Mouse (Mus musculus): ENCODE measurements at regions not wholly inside any gene's neighbourhood (a gene's known extent, or its start where the extent isn't known, plus 50 kb on each side); places are given as distances from the start of the nearest gene placed in this dataset.

DNA sequence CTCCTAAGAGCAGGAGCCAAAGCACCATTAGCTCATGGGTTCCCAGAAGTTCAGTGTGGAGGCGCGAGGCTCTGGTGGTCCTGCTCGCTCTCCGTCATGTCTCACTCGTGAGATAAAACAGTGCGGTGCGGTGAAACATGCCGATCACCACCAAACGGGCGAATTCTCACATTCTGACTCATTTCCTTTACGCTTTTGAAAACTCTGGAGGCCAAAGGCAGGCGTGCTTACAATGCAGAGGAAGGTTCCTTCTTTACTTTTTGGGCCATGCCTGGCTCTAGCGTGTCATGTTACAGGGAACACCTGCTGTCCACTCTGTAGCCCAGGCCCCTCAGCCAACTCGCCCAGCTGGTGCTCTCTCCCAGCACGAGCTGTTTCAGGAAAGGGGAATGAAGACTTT, 225.4 kb downstream of the Icos start:
- DNase-seq (ENCODE audit: low read depth, low spot score): no peak
- Histone ChIP-seq H3K36me3 (ENCODE audit: control insufficient read depth, insufficient read depth, low read length, poor library complexity, severe bottlenecking) (no peaks in the 10 kb centered on the region), H3K9me3 (ENCODE audit: control insufficient read depth, insufficient read depth, low read depth, low read length) (no peaks in the 10 kb centered on the region), H3K9ac (ENCODE audit: insufficient read depth, low read depth, low read length, poor library complexity, severe bottlenecking) (no peak overlapping the region), H3K27ac (ENCODE audit: insufficient read depth, low read depth, low read length, poor library complexity, severe bottlenecking) (no peak overlapping the region), H3K4me1 (ENCODE audit: control insufficient read depth in 2 of 2, insufficient read depth in 2 of 2, low read length in 2 of 2, poor library complexity in 1 of 2) (no peaks in the 10 kb centered on the region), H3K4me3 (ENCODE audit: insufficient read depth in 1 of 2, low read depth in 1 of 2, low read length in 2 of 2, poor library complexity in 1 of 2, severe bottlenecking in 1 of 2) (no peak overlapping the region)
- in situ Hi-C loops (cut with MboI; ENCODE audit: low sequenced_read_pairs in 2 of 2, unreplicated experiment in 2 of 2): no loop called here
- no peak for TF ChIP-seq MAFK (IDR thresholded peaks at IDR 0.05; ENCODE audit: insufficient read depth, low read depth, low read length)
- TF ChIP-seq ZC3H11A (IDR thresholded peaks at IDR 0.05; ENCODE audit: borderline replicate concordance, low read depth, low read length): no peak
- no peak for TF ChIP-seq HCFC1 (IDR thresholded peaks at IDR 0.05; ENCODE audit: borderline replicate concordance, insufficient read depth, low read length)
- no peak for TF ChIP-seq ZNF384 (IDR thresholded peaks at IDR 0.05; ENCODE audit: low read depth, low read length)
- TF ChIP-seq CHD2 (IDR thresholded peaks at IDR 0.05; ENCODE audit: low read depth, low read length): no peak

DNA sequence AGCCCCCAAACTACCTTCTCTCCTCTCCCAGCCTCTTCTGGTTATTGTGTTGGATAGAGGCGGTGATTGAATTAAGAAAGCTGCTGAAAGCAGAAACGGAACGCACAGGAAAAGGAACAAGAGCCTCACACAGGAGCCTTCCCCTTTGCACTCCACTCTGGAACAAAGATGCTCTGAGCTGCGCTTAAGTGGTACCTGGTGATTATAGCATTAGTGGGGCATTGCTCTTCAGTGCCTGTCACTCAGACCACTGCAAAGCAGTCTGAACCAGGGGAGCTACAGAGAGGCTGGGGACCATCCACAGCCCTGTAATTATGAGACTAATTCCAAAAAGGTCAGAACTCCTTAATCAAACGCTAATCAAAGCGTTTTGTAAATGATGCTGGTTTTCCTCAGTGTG, 225.9 kb downstream of the Icos start:
- Histone ChIP-seq H3K4me3 (ENCODE audit: insufficient read depth in 1 of 2, low read depth in 1 of 2, low read length in 2 of 2, poor library complexity in 1 of 2, severe bottlenecking in 1 of 2) (no peak overlapping the region), H3K36me3 (ENCODE audit: control insufficient read depth, insufficient read depth, low read length, poor library complexity, severe bottlenecking) (no peaks in the 10 kb centered on the region), H3K27ac (ENCODE audit: insufficient read depth, low read depth, low read length, poor library complexity, severe bottlenecking) (no peak overlapping the region), H3K4me1 (ENCODE audit: control insufficient read depth in 2 of 2, insufficient read depth in 2 of 2, low read length in 2 of 2, poor library complexity in 1 of 2) (no peaks in the 10 kb centered on the region), H3K9me3 (ENCODE audit: control insufficient read depth, insufficient read depth, low read depth, low read length) (no peaks in the 10 kb centered on the region), H3K9ac (ENCODE audit: insufficient read depth, low read depth, low read length, poor library complexity, severe bottlenecking) (no peak overlapping the region)
- no peak for TF ChIP-seq ZNF384 (IDR thresholded peaks at IDR 0.05; ENCODE audit: low read depth, low read length)
- TF ChIP-seq MAFK (IDR thresholded peaks at IDR 0.05; ENCODE audit: insufficient read depth, low read depth, low read length): no peak
- no peak for TF ChIP-seq CHD2 (IDR thresholded peaks at IDR 0.05; ENCODE audit: low read depth, low read length)
- TF ChIP-seq ZC3H11A (IDR thresholded peaks at IDR 0.05; ENCODE audit: borderline replicate concordance, low read depth, low read length): no peak
- no peak for TF ChIP-seq HCFC1 (IDR thresholded peaks at IDR 0.05; ENCODE audit: borderline replicate concordance, insufficient read depth, low read length)
- DNase-seq (ENCODE audit: low read depth, low spot score): no peak
- in situ Hi-C loops (cut with MboI; ENCODE audit: low sequenced_read_pairs in 2 of 2, unreplicated experiment in 2 of 2): no loop called here

DNA sequence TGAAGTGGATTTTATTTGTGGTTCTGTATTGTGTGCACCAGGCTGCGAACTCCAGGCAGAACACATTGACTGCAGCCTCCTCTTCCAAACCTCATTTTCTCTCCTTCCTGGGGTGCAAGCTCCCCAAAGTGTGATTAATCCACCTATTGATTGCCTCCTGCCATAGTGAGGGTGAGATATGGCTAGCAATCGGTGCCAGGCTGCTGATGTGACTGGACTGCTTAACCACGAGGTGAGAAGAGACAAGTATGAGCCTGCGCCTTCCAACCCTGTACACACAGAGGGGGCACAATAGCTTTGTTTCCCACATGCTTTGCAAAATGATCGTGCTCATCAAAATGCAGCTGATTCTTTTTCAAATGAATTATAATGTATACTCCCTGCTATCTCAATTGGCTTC, 227.4 kb downstream of the Icos start:
- no peaks in the 10 kb centered on the region for H3K4me1 ChIP-seq (ENCODE audit: control insufficient read depth in 2 of 2, insufficient read depth in 2 of 2, low read length in 2 of 2, poor library complexity in 1 of 2)
- H3K9me3 ChIP-seq (ENCODE audit: control insufficient read depth, insufficient read depth, low read depth, low read length): no peaks in the 10 kb centered on the region
- in situ Hi-C loops (cut with MboI; ENCODE audit: low sequenced_read_pairs in 2 of 2, unreplicated experiment in 2 of 2): no loop called here
- TF ChIP-seq ZNF384 (IDR thresholded peaks at IDR 0.05; ENCODE audit: low read depth, low read length) (no peak), MAFK (IDR thresholded peaks at IDR 0.05; ENCODE audit: insufficient read depth, low read depth, low read length) (no peak), HCFC1 (IDR thresholded peaks at IDR 0.05; ENCODE audit: borderline replicate concordance, insufficient read depth, low read length) (no peak), CHD2 (IDR thresholded peaks at IDR 0.05; ENCODE audit: low read depth, low read length) (no peak), ZC3H11A (IDR thresholded peaks at IDR 0.05; ENCODE audit: borderline replicate concordance, low read depth, low read length) (no peak)
- H3K4me3 ChIP-seq (ENCODE audit: insufficient read depth in 1 of 2, low read depth in 1 of 2, low read length in 2 of 2, poor library complexity in 1 of 2, severe bottlenecking in 1 of 2): no peak overlapping the region
- H3K9ac ChIP-seq (ENCODE audit: insufficient read depth, low read depth, low read length, poor library complexity, severe bottlenecking): no peak overlapping the region
- no peak overlapping the region for H3K27ac ChIP-seq (ENCODE audit: insufficient read depth, low read depth, low read length, poor library complexity, severe bottlenecking)
- DNase-seq (ENCODE audit: low read depth, low spot score): no peak
- no peaks in the 10 kb centered on the region for H3K36me3 ChIP-seq (ENCODE audit: control insufficient read depth, insufficient read depth, low read length, poor library complexity, severe bottlenecking)

DNA sequence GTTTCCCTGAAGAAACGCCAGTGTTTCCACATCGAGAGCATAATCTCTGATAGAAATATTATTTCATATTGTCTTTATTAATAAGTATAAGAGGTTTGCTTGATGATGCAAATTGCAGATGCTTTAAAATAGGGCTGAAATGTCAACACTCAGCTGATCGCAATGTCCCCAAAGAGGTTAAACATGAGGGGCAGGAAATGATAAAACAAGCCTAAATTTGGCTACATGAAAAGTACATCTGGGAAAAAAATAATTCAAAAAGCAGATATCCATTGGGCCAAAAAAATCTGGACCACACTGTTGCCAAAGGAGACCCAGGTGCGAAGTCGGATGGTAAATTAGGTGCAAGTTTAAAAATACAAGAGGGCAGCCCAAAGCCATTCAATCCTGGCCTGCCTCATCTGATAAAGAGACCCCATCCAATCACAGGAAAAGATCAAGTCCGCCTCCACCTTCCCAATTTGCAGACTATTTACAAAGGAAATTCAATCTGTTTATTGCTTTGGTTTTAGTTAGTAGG, 229.2 kb downstream of the Icos start:
- no peak for DNase-seq (ENCODE audit: low read depth, low spot score)
- TF ChIP-seq MAFK (IDR thresholded peaks at IDR 0.05; ENCODE audit: insufficient read depth, low read depth, low read length): no peak
- no peak for TF ChIP-seq ZC3H11A (IDR thresholded peaks at IDR 0.05; ENCODE audit: borderline replicate concordance, low read depth, low read length)
- TF ChIP-seq HCFC1 (IDR thresholded peaks at IDR 0.05; ENCODE audit: borderline replicate concordance, insufficient read depth, low read length): no peak
- no peak for TF ChIP-seq ZNF384 (IDR thresholded peaks at IDR 0.05; ENCODE audit: low read depth, low read length)
- TF ChIP-seq CHD2 (IDR thresholded peaks at IDR 0.05; ENCODE audit: low read depth, low read length): no peak
- in situ Hi-C loops (cut with MboI; ENCODE audit: low sequenced_read_pairs in 2 of 2, unreplicated experiment in 2 of 2): no loop called here

DNA sequence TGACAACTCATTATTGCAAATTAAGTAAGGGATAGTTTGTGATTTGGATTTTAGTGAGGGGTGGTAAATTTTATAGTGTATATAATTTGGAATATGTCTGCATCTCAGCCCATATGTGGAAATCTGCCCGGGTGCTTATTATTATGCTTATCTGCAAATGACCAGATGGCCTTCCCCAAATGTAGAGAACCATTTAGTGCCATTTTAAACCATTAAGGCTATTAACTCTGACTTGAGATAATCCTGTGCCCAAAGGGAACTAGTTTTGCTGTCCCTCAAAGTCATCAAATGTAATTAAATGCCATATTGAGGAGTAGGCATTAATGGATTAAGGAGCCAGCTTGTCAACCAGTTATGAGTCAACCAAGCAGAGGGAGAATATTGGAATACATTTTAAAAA, 230.7 kb downstream of the Icos start:
- Histone ChIP-seq H3K36me3 (ENCODE audit: control insufficient read depth, insufficient read depth, low read length, poor library complexity, severe bottlenecking) (no peaks in the 10 kb centered on the region), H3K4me1 (ENCODE audit: control insufficient read depth in 2 of 2, insufficient read depth in 2 of 2, low read length in 2 of 2, poor library complexity in 1 of 2) (no peaks in the 10 kb centered on the region), H3K27ac (ENCODE audit: insufficient read depth, low read depth, low read length, poor library complexity, severe bottlenecking) (no peak overlapping the region), H3K4me3 (ENCODE audit: insufficient read depth in 1 of 2, low read depth in 1 of 2, low read length in 2 of 2, poor library complexity in 1 of 2, severe bottlenecking in 1 of 2) (no peak overlapping the region), H3K9me3 (ENCODE audit: control insufficient read depth, insufficient read depth, low read depth, low read length) (no peaks in the 10 kb centered on the region), H3K9ac (ENCODE audit: insufficient read depth, low read depth, low read length, poor library complexity, severe bottlenecking) (no peak overlapping the region)
- TF ChIP-seq ZC3H11A (IDR thresholded peaks at IDR 0.05; ENCODE audit: borderline replicate concordance, low read depth, low read length): no peak
- no peak for TF ChIP-seq CHD2 (IDR thresholded peaks at IDR 0.05; ENCODE audit: low read depth, low read length)
- TF ChIP-seq ZNF384 (IDR thresholded peaks at IDR 0.05; ENCODE audit: low read depth, low read length): no peak
- TF ChIP-seq MAFK (IDR thresholded peaks at IDR 0.05; ENCODE audit: insufficient read depth, low read depth, low read length): no peak
- no peak for TF ChIP-seq HCFC1 (IDR thresholded peaks at IDR 0.05; ENCODE audit: borderline replicate concordance, insufficient read depth, low read length)
- in situ Hi-C loops (cut with MboI; ENCODE audit: low sequenced_read_pairs in 2 of 2, unreplicated experiment in 2 of 2): no loop called here
- DNase-seq (ENCODE audit: low read depth, low spot score): no peak

More for the DNA sequence above, 229.2 kb downstream of the Icos start:
- Histone ChIP-seq H3K9ac (ENCODE audit: insufficient read depth, low read depth, low read length, poor library complexity, severe bottlenecking) (no peak overlapping the region), H3K4me1 (ENCODE audit: control insufficient read depth in 2 of 2, insufficient read depth in 2 of 2, low read length in 2 of 2, poor library complexity in 1 of 2) (no peaks in the 10 kb centered on the region), H3K27ac (ENCODE audit: insufficient read depth, low read depth, low read length, poor library complexity, severe bottlenecking) (no peak overlapping the region), H3K9me3 (ENCODE audit: control insufficient read depth, insufficient read depth, low read depth, low read length) (no peaks in the 10 kb centered on the region), H3K36me3 (ENCODE audit: control insufficient read depth, insufficient read depth, low read length, poor library complexity, severe bottlenecking) (no peaks in the 10 kb centered on the region), H3K4me3 (ENCODE audit: insufficient read depth in 1 of 2, low read depth in 1 of 2, low read length in 2 of 2, poor library complexity in 1 of 2, severe bottlenecking in 1 of 2) (no peak overlapping the region)

Data from ES-E14 (cell line).